Mouse (Mus musculus) erythroblast, embryonic 14.5 days (primary cell): ENCODE results near the gene St3gal3.

ENCODE experiments used
- GATA1 ChIP-seq: IDR thresholded peaks from 2 replicates; pipeline ENCODE4 v1.6.1; 2012; ENCODE audit warnings: low read length, inconsistent platforms, mixed read lengths
- TAL1 ChIP-seq: IDR thresholded peaks from 3 replicates; pipeline ENCODE4 v1.6.1; 2012; ENCODE audit warnings: low read length, inconsistent platforms, mixed read lengths

- TF ChIP-seq GATA1: no peak
- TF ChIP-seq TAL1: no peak
Measured at GRCm38 (mm10) chr4:118059816-118060475, 74.8 kb downstream of the St3gal3 start.
